Mouse (Mus musculus) adipocyte (in vitro differentiated cells): ENCODE measurements around the gene Srgap2.
"Not testable (repeated sequence)": the region's sequence is repeated elsewhere in the genome, so short reads cannot be mapped to it uniquely, and the experiment has no call there.

Experiments
- DNase-seq: peaks from one replicate; pipeline ENCODE4 v3.0.0-alpha.2; 2016; ENCODE audit warnings: low spot score

Srgap2 gene

DNA sequence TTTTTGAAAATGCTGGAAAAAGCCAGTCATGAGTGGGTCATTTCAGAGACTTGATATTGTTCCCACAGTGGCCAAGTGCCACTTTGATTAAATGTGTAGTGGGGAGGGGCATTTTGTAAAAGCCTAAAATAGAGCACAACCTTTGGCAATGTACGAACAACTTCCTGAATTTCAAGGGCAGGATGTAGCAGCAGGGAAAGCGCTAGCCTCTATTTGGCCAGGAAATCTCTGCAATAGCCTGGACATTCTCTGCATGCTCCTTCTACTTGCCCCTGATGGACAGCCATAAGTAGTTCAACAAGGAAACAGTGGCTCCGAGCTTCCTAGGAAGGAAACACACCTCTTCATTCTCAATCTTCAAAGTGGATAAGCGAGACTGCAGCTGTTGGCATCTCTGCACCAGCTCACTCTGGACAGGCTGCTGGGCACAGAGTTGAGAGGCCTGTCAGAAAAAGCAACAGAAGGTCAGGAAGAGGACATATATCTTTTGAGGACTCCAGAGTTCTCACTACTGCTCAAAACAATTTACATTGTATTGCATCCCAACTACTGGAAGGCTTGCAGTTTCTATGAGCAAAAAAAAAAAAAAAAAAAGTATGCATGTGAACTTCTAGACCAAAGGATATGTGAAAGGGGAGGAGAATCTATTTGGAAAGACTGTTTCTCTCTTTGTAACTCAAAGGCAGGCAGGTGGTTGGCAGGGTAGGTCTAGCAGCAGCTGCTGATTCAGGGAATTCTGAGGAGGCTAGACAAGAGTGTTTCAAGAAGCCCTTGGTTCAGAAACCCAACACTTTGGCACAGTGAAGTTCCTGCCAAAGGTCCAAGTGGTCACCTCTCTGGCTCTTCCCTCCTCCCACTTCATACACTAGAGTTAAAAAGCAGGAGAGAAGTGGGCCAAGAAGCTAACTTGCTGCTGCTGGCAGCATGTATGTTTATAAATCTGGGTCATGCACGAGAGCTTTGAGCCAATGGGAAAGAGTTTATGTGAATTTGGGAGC lies 181.4 kb downstream of the Srgap2 start:
- peak; percentile 29 for DNase-seq

DNA sequence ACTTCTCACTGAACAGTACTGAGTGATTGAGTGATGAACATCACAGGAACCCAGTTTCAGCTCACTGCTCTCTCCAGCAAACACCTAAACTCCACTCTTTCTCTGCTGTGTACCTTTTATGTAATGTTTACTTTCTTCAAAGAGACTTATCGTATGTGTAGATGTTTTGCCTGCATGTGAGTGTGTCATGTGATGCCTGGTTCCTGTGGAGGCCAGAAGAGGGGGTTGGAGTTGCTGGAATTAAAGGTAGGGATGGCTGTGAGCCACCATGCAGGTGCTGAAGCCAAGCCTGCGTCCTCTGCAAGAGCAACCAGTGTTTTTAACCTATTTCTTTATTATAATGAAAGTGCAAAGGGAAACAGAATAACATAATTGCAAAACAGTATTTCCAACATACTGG lies 182.5 kb downstream of the Srgap2 start:
- no peak for DNase-seq

DNA sequence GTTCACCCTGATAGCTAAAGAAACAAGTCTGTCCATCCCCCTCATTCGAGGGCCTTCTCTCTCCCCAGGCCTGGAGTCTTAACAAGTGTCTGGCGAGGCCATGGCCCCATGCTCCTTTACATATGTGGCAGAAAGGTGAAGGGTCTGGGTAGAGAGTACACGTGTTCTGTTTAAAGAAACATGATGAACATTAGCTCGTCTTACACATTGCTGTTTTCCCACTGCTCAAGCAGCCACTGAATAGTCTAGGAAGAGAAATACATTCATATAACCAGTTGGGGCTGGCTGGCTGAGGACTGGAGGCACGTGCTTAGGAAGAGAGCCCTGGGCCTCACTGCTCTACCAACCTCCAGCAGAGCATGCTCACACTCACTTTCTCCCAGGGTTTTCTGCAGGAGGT lies 191.1 kb downstream of the Srgap2 start:
- DNase-seq = no peak

DNA sequence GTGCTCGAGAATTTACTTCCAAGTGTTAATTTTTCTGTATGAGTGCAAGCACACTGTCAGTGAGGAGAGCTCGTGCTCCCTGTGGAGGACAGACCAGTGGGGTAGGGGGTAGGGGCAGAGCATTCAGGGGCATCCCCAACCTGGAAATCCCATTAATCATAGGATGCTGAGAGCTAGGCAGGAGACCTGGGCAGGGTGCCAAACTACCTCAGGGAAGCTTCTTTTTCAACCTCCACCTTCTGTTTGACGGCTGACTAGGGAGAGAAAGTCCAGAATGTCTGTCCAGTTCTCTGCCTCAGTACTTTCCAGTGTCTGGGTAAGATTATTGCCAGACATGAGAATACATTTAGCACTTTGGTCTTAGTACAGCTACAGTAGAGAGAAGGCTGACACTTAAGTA lies 191.5 kb downstream of the Srgap2 start:
- DNase-seq = no peak

DNA sequence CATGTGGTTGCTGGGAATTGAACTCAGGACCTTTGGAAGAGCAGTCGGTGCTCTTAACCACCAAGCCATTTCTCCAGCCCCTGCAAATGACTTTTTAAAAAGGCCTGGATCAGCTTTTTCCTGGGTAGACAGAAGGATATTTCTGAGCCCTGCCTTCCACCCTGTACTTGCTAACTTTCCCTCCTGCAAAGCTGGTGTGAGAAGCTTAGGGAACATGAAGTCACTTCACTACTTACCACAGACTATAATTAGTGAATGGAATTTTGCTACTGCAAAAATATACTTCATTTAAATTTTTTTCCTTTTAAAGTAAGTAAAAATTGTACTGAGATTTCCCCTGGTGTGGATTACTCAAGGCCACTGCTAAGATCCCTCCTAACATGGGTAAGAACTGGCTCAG lies 196.0 kb downstream of the Srgap2 start:
- DNase-seq = no peak

DNA sequence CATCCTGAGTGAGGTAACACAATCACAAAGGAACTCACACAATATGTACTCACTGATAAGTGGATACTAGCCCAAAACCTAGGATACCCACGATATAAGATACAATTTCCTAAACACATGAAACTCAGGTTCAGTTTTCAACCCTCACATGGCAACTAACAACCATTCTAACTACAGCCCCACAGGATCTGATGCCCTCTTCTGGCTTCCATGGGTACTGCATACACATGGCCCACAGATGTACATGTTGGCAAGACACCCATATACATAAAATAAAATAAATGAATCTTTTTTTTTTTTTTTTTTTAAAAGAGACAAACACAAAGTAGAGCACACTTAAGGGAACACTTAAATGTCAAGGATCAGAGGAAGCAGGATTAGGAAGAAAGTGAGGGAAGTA lies 198.1 kb downstream of the Srgap2 start:
- DNase-seq = not testable (repeated sequence)

GRCm38 (mm10) chr1:131327167-131327566 lies 200.0 kb downstream of the Srgap2 start:
- peak; percentile 6 for DNase-seq

DNA sequence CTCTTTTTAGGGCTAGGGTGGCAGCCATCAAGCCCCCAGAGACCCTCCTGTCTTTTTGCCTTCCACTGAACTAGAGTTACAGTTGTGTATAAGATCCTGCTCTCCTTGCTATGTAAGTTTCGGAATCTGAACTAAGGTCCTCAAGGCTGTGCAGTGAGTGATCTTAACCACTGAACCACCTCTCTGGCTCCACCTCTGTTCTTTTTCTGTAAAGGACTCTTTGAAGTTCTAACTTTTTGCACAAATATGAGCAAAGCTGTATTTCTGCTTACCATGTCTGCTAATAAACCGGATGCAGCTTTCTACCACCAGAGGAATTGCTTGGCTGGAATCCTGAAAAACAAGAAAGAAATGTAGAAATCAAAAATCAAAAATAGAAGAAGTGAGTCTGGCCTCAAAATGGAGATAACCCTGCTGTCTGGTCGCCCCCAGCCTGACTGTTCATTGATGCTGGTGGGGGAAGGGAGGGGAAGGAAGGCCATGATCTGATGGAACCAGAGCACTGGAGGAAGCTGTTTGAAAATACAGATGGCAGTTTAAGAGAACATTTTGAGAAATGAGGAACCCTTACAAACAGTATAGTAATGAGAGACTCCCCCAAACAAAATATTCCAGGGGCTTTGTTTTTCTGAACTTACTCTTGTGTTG lies 202.2 kb downstream of the Srgap2 start:
- DNase-seq = no peak

DNA sequence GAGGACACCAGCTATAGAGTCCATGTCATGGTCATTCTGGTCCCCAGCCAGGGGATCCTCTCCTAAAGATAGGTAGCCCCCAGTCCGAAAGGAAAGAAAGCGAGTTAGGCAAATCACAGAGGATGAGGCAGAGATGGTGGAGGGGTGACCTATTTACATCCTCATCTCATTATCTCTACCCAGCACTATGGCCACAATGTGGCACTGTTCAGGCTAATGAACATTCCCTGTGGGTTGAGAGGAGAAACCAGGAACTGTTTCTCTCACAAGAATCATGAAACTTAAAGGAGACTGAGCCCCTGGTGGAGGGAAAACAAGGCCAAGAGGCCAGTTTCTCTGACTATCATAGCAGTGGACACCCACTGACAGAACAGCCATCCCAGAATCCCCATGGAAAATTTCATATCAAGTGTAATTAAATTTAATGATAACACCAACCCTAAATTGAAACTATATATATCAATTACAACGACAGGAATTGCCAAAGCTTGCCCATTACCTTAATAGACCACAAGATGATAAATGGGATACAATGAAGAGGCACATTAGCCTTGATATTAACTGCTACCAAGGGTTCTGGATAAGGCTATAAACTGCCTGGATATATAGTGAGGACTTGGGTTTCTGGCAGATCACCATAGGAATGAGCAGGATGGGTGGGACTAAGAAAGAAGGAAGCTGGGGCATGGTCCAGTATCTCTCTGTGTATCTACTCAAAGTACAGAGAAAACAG lies 207.4 kb downstream of the Srgap2 start:
- DNase-seq = no peak

GRCm38 (mm10) chr1:131318397-131318796 lies 208.8 kb downstream of the Srgap2 start:
- DNase-seq = no peak

DNA sequence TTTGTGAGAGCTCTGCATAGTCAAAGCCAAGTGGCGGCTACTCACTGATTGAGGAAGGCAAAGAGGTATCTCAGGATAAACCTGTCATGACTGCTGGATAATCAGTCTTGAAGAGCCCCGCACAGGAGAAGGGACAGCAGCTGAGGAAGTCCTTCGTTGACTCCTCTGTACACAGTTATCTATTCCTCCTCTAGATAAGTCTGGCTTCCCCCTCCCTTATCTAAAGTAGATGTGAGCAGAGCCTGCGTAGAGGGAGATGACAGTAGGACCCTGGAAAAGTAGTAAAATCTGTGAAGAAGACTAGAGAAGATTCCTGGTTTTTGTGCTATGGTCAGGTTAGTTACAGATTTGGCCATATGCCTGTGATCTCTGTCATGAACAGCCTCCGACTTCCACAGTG lies 209.5 kb downstream of the Srgap2 start:
- DNase-seq = no peak

- no peak for DNase-seq
Observed at GRCm38 (mm10) chr1:131311284-131311683, 215.9 kb downstream of the Srgap2 start.

- no peak for DNase-seq
Observed at GRCm38 (mm10) chr1:131310237-131310818, 216.8 kb downstream of the Srgap2 start.

GRCm38 (mm10) chr1:131300750-131301149 lies 226.4 kb downstream of the Srgap2 start:
- DNase-seq = peak; percentile 42

GRCm38 (mm10) chr1:131299788-131300187 lies 227.4 kb downstream of the Srgap2 start:
- DNase-seq = peak; percentile 61

DNA sequence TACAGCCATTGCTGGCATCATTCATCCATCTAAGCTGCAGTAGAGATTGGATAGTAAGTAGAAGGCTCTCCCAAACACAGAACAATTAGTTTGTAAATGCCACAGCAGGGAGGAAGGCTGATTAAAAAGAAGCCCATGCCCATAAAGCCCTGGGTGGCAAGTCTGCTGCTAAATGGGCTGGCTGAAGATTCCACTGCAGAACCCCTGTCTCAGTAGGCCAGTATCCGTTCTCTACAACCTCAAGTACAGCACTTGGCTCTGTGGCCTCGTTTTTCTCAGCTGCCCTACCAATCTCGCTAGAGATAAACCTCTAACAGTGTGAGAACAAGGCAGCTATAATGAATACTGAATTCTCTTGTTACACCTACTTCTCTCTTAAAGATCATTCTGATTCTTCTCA lies 227.9 kb downstream of the Srgap2 start:
- DNase-seq = no peak

GRCm38 (mm10) chr1:131298171-131298570 lies 229.0 kb downstream of the Srgap2 start:
- DNase-seq = peak; percentile 43

- no peak for DNase-seq
Observed at GRCm38 (mm10) chr1:131296726-131297125, 230.4 kb downstream of the Srgap2 start.

GRCm38 (mm10) chr1:131295200-131295599 lies 232.0 kb downstream of the Srgap2 start:
- DNase-seq = no peak

DNA sequence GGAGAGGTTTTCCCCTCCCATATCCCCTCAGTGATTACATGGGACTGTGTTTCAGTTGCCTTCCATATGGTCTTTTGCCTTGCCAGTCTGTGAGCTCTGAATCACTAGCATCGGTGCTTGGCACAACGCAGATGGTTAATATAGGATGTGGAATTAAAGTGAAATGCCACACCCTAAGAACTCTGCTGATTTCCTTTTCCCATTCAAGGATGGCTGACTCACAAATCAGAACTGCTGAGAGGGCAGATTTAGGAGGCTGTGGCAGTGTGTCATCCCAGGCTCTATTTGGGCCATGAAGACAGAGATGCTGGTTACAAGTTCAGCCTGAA lies 233.3 kb downstream of the Srgap2 start:
- no peak for DNase-seq

DNA sequence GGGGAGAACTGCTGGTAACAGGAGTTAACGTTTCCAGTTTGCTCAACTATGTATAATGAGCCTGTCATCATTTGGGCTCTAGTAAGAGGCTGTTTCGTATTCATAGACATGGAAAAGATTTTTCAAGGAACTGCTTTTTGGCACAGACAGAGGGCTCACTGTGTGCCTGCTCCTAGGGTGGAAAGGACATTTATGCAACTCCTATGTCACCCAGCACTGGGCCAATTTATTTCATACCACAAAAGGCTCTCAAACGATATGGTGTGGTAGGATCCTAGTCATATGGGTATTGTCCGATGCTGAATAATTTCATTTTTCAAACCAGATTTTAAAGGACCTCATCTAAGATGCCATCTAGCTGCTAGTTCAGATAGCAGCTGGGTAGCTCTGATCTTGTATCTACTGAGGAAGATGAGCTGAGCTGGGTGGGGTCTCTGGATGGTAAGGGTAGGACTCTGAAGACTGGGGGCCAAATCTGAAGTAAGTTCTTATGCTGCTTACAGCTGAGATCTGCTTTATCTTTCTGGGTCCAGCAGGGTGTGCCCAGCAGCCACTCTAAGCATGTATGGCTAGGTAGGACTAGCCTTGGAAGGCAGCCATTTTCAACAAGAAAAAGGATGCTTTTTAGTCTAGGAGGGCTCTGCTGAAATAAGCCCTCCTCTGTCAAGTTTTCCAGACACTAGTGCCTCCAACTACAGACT lies 233.8 kb downstream of the Srgap2 start:
- DNase-seq = no peak

DNA sequence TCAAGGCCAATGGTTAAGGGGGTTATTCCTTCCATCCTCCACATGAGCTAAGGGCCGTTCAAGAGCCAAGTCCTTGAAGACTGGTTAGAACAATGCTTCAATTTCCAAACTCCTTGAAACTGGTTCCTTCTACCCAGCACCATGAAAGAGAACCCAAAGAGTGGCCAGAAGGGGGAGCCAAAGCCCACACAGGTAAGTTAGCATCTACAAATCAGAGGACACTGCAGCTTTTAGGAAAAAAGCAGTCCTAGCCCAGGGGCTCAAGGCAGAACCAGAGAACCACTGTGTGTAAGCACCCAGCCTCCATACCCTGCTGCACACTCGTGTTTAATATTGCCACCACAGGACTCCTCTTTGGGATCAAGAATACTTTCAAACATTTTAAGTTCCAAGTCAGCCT lies 236.5 kb downstream of the Srgap2 start:
- DNase-seq = peak; percentile 74
